Mouse (Mus musculus) heart, adult 2 months (tissue): ENCODE measurements at regions not wholly inside any gene's neighbourhood (a gene's known extent, or its start where the extent isn't known, plus 50 kb on each side); places are given as distances from the start of the nearest gene placed in this dataset.

Experiments used
- CTCF ChIP-seq: fragments of 200-600 bp; IDR thresholded peaks from 2 replicates; pipeline ENCODE4 v1.8.1; 2022; ENCODE audit warnings: antibody characterized with exemption, mild to moderate bottlenecking, moderate library complexity
- EP300 ChIP-seq: fragments of 200-500 bp; IDR thresholded peaks from 2 replicates; pipeline ENCODE4 v1.6.1; 2011; ENCODE audit warnings: low read depth, low read length, control low read depth; ENCODE audit not compliant: insufficient read depth
- POLR2A ChIP-seq: fragments of 200-500 bp; IDR thresholded peaks from 2 replicates; pipeline ENCODE4 v1.6.1; 2011; ENCODE audit warnings: mild to moderate bottlenecking, low read depth, low read length, control low read depth; ENCODE audit not compliant: insufficient read depth

DNA sequence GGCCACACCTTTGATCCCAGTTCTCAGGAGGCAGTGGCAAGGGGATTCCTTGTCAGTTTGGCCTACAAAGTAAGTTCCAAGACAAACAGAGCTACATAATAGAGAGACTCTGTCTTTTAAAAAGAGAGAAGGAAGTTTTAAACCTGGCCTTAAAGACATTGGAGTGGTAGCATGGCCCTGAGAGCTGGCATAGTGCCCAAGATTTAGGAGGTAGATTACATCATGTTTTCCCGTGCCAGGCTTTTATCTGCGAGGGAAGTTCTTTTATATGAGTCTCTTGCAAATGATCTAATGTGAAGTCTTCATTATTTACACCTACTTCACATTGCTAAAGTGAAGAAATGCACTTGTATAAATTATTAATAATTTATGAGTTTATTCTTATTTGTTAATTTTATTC, 119.8 kb downstream of the Cd24a start:
- no peak for TF ChIP-seq CTCF
- TF ChIP-seq EP300 = no peak
- TF ChIP-seq POLR2A = no peak
